Mouse (Mus musculus): ENCODE results near the gene Srgap1.
A peak's percentile ranks its signal among the peaks of the same experiment; 100 is the strongest.

Gene Srgap1

DNA sequence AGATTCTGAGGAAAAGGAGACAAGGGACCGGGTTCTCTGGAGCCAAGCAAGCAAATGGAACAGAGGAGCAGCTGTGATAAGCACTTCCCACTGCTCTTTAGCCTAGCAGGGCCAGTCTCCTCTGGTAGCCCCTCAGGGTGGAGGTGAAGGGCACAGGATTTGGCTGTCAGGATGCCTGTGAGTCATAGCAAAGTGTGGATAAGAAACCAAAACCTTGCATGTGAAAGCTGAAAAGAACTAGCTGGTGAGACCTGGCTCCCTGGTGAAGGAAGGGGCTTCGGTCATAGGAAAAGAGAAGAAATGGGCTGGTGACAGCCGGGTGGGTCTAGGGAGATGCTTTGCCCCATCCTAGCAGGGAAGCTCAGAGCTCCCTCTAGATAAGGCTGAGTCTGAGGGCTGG is 30.5 kb downstream of the Srgap1 start:
- DNase-seq, result no peak

DNA sequence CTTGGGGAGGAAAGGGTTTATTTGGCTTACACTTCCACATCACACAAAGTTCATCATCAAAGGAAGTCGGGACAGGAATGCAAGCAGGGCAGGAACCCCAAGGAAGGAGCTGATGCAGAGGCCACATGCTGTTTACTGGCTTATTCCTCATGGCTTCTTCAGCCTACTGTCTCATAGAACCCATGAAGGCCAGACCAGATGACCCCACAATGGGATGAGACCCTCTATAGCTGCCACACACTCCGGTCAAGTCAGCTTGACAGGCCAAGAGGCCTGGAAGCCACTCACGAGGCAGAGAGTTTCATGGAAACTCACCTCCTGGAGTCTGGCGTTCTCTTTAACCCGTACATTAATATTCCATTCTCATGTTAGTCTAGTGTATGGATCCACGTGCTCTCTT is 34.8 kb downstream of the Srgap1 start:
- DNase-seq, result no peak

DNA sequence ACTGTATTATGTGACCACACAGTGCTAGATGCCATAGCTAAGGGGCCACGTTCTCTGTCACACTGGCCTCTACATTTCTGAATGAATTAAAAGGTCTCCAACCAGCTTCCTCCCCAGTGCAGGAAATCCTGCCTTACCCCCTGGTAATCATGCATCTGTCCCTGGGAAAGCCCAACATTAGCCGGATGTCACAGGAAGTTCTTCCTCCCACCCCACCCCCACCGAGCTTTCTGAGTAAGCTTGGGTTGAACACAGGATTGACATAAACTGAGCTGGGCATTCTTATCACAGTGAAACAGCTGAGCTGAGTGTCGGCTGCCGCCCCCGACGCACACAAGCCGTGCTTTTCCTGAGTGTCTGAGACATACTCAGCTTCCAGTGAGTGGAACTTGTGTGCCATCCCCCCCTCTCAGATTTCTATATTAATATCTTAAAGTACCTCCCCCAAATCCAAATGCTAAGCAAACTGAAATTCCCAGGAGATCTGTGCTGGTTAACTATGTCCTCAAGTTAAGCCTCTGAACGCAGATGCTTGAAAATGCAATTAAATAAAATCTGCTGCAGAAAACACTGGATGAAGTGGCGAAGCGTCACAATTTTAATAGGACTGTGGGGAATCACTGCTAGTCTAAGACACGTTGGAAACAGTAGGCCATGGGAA is 38.3 kb downstream of the Srgap1 start:
- peak; percentile 71 to 80 for DNase-seq

DNA sequence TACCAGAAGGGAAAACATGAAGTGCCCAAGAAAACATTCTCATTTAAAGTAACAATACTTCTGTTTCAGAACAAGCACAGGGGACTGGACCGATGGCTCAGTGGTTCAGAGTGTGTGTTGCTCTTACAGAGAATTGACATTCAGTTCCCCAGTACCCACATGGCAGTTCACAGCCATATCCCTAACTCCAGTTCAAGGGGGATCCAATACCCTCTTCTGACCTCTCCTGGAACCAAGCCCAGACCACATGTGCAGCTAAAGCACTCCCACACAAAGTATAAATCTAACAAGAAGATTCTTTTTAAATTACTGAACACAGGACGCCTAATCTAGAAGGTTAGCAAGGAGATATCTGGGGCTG is 38.8 kb downstream of the Srgap1 start:
- DNase-seq, result no peak

DNA sequence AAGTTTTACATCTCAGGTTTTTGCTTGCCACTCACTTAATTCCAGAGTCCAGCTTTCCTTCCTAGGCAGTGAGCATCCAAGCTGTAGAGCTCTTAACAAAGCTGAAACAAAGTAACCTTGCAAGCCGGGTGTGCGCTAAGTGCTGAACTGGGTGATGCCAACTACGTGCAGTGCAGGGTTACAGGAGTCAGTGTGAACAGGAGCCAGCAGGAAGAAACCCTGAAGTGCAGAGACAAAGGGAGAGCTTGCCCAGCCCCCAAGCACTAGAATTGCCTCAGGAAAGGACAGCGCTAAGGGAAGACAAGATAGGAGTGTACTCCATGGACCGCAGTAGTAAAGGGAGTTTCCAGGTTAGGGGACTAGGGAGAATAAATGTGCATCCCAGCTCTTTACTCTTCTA is 40.5 kb downstream of the Srgap1 start:
- DNase-seq, result no peak

DNA sequence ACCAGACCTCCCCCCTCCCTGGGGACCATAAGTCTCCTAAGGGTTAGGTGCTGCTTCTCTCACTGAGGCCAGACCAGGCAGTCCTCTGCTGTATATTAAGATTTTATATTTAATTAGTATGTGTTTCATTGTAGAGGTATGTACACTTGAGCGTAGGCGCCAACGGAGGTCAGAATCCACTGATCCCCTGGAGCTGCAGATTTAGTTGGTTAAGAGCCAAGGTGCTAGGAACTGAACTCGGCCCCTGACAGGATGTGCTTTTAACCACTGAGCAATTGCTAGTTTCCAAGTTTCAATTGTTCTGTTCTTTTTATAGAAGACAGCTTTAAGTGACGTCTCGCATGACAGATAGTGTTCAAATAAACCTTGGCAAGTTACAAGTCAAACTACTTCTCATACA is 41.0 kb downstream of the Srgap1 start:
- DNase-seq, result no peak

DNA sequence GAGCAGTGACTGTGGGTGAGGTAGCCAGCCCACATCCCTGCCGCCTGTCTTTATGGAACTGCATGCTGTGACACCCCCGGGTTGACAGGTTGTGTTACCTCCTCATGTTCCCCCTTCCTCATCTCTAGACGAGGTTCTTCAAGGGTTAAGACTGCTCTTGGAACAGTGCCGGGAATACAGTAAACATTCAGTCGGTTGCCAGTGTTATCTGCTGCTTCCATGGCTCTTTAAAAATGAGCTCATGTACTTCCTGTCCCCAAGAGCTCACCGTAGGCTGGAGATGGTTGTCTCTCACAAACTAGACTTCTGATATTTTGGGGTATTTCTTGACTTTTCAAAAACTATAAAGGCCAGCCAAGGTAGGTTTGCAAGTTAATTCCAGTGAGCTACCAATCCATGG is 41.6 kb downstream of the Srgap1 start:
- peak in 1 of 2 experiments; percentile 56 for DNase-seq

DNA sequence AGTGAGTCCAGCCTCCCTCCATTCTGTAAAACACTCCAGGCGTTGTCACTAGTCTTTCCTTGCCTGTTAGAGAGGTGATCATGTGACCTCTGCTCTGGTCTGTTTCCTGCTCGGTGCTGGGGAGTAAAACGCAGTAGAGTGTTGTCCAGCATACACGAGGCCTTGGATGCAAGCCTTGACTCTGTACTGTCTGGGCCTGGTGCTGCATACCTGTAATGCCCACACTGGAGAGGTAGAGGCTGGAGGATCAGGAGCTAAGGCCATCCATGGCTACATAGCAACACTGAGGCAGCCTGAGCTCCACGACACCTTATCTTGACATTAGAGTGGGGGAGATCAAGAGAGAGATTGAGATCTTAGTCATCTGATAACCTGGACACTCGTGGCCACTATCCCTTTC is 44.2 kb downstream of the Srgap1 start:
- DNase-seq, result no peak

DNA sequence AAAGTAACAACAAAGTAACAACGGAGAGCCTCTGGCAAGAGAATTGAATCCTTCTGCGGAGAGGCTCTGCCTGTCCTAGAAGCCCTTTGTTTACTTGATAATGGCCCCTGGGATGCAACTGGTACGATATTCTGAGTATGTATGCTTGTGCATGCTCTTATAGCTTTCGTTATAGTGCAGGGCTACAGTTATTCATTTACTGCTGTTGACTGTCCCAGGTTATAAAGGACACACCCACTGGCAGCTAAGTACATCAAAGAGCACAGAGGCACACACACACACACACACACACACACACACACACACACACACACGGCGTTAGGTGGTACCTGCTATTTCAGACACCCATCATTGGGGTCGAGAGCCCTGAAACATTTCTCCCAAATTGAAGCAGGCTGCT is 48.3 kb downstream of the Srgap1 start:
- no peak for DNase-seq

DNA sequence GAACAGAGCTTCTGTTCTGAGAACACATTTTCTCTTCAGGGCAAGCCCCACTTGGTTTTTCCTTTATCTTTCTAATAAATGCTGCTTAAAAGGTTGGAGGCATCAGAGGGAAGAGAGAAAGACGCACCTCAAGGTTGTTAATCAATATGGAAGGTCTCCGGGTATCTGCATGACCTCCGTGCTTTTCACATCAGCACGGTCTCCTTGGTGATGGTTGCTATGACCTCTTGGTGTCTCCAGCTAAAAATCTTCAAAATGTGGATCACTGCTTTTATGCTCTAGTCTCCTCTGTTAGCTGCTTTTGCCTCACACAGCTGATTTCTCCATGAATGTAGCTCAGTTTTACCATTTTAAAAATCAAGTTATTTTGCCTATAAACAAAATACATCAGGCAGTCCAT is 50.6 kb downstream of the Srgap1 start:
- no peak for DNase-seq

DNA sequence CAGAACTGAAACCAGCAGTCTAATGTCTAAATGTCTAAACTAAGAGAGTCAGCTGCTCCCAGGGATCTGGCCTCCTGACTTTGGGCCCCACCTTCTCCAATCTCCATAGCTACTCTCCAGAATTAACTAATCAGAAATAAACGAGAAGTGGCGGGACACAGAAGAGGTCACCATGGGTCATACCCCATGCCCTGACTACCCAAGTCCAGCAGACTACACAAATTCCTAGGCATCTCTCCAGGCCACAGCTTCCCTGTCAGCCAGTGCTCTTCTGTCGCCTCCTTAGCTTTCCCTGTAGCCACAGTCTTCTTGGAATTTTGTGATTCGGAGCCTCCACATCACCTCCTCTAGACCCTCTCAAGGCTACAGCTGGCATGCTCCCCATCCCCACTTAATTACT is 51.7 kb downstream of the Srgap1 start:
- no peak for DNase-seq

DNA sequence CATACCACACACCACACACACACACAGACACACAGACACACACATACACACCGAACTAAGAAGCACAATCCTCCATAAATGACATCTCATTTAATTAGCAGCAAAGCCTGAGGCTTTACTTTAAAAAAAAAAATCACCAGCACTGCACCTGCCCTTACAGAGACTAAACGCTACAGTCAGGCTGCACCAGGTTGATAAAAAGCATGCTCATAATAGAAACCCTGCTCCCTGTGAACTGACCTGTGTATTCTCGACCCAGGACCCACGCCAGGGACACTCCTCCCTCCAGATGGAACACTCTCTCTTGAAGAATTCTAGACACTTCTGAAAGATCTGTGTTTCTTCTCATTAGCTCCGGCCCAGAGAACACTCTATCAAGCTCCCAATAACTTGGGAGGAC is 52.5 kb downstream of the Srgap1 start:
- no peak for DNase-seq

DNA sequence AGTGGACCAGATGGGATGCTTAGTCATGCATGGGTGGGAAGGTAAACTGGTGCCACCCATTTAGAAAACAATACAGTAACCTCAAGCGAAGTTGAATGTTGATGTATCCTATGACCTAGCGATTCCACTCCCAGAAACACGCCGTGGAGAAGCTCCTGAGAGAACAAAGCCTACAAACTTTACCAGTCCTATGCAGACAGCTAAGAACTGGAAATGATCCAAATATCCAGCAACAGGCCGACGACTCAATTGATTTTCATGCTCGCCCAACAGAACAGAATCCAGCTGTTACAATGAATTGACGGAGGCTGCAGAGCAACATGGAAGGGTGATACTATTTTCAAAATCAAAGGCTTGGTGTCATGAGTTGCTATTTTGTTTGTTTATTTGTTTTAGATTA is 54.5 kb downstream of the Srgap1 start:
- DNase-seq, result no peak

DNA sequence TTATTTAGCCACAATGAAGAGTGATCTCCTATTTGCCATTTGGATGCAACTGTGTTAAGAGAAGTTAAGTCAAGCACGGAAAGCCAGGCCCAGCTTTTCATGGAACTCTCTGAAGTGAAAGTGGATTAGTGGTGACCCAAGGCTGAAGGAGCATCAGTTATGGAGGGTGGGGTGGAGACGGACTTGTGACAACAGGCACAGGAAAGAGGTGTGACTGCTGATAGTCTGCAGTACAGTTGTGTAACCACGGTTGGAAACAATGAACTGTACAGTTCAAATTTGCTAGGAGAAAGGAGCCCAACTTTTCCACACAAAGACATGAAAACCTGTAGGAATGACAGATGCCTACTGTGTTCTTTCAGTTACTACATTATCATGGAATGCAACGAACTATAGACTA is 60.1 kb downstream of the Srgap1 start:
- no peak for DNase-seq

DNA sequence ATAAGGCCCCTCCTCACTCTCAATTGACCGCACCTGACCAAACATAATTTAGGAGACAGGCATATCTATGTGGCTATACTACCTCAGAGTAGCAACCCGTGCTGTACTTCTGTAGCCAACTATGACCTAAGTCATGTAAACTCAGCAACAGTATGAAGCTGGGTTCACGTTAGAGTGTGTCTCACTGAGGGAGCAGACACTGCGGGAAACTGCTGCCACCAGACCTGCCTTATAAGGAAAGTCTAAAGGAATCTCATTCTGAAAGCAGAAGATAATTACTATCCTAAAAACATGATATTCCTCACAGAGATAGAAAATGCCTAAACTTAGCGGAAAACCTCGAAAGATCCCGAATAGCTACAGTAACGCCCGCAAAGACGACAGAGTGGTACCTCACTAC is 62.2 kb downstream of the Srgap1 start:
- no peak for DNase-seq

DNA sequence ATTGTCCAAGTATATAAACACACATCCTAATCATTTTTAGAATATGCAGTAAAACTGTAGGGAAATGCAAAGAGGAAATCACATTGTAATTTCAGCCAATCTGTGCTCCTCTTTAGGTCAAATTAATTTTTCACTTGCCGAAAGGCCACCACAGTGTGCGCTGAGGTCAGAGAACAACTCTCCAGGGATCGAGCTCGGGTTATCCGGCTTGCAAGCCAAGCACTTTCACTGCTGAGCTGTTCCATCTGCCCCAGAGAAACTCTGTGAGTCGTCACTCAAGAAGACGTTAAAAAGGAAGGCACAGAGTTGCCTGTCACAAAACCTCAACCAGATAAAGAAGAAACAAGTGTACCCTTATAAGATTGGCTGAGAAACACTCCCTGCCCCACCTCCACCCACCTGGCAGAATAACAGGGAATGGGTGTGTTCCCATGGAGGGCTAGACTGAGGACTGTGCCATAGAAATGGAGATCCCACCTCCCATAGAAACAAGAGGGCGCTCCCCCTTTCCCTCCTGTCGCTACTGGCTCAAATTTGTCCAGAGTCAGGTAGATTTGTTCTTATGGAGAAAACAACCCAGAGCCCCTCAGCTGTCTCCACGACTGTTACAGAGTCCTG is 63.0 kb downstream of the Srgap1 start:
- no peak for DNase-seq

DNA sequence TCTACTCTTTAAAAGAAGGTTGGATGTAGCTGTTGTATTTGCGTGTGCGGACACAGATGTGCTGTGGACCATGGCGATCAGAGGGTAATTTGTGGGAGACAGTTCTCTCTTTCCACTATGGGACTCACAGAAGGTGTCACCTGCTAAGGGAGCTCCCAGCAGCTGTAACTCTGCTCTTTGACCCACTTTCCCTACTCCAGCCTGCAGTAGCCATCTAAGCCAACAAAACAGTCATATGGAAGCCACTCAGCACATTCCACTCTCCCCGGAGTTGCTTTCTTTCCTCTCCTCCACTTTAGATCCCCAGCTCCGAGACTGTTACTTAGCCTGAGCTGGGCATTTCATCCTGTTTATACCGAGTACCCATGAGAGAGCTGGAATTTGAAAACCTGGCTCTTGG is 71.8 kb downstream of the Srgap1 start:
- DNase-seq, result no peak

DNA sequence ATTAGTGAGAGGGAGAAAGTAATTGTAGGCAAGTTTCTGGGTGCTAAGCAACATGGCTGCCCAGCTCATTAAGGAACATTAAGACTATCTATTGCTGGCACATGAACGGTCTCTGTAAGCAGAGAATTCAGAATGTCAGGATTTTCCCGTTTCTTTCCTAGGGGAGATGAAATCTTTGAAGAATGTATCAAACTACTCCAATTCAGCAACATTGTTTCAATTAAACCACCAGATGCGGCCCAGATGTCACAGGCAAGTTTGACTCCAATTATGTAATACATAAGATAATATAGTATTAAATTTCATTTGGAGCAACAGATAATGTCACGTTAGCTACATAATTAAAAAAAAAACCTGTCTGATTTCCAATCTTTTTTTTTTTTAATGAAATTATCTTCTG is 72.5 kb downstream of the Srgap1 start:
- DNase-seq, result no peak

DNA sequence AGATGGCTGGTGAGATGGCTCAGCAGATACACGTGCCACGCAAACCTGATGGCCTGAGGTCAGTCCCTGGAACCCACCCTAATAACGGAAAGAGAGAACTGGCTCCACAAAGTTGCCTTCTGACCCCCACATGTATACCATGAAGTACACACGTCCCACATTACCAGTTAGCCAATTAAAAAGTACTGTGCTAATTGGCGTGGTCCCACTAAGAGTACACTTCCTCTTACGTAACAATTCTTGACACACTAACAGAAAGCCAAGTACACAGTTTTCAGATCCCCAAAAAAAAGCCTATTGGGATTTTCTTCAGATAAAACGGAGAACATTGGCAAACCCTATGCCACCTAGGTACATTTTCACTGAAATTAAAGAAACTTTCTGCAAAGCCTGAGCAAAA is 73.8 kb downstream of the Srgap1 start:
- DNase-seq, result no peak

DNA sequence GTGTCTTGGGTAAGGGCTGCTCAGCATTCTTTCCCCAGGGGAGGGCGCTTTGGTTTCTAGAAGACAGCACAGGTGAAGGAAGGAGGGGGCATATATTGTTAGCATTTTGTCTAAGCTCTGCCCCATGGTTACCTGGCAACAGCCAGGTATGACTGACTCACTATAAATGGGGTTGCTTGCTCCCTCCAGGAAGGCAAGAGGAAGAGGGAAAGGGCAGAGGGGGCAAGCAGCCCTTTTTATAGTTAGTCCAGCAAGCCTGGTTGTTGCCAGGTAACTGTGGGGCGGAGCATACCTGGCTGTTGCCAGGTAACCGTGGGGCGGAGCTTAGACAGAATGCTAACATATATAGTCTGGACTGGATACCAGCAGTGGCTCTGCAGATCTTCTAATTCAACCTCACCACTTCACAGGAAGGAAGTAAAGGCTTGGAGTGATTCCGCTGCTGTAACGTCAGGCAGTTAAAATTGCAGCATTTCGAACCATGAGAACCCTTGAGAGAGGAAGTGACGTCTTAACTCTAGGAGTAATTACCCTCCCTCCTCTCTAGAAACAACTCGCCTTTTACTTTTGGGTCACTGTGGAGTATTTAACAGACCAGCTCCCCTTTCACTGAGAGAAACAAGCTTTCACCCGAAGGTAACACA is 74.7 kb downstream of the Srgap1 start:
- DNase-seq, result peak; percentile 30 to 35

DNA sequence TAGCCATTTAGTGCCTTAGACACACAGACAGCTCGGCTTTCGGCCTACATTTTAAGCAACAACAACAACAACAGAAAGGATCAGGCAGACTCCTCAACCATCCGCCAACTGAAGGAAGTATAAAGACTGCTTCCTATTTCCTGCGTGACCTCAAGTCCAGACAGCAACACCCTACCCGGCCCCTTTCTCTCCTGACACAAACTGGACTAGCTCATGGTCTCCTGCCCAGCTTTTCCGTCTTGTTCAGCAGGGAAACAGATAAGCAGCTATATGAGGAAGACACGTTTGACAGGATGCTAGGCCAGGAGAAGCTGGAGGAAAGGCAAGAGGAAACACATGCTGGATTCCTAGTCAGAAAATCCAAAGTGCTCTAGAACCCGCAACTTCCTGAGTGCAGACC is 75.5 kb downstream of the Srgap1 start:
- DNase-seq, result peak; percentile 15 to 39

DNA sequence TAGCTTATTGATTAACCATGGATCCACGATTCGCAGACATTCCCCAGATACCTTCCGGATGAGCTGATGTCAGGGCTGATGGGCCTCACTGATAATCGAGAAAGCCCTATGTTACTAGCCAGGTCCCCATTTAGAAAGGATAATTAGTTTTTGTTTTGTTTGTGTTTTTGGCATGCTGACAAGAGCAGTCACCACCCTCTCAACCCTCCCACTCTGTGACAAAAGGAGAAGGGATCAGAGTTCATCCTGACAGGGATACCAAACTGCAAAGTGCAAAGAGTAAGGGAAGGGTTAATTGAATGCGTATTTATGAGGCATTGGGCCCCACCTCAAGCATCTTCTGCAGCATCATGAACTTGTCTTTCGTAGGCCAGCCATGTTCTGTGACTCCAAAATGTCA is 76.2 kb downstream of the Srgap1 start:
- no peak for DNase-seq

DNA sequence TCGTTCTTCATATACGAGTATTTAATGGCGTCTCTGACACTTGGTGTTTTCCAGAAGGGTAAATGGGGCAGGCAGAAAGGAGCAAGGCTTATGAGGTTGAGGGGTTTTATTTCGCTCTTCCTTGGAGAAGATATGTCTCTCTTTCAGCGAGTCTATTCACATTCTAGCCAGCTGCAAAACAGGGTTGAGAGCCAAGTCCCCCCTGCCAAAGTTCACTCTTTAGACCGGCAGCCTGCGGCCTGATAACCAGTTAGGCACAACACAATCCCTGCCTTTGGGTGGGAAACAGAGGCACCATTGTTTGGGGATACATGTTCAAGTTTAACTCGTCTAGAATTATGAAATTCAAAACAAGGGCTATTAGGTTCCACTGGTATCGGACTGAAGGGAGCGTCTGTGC is 83.0 kb downstream of the Srgap1 start:
- DNase-seq, result no peak

DNA sequence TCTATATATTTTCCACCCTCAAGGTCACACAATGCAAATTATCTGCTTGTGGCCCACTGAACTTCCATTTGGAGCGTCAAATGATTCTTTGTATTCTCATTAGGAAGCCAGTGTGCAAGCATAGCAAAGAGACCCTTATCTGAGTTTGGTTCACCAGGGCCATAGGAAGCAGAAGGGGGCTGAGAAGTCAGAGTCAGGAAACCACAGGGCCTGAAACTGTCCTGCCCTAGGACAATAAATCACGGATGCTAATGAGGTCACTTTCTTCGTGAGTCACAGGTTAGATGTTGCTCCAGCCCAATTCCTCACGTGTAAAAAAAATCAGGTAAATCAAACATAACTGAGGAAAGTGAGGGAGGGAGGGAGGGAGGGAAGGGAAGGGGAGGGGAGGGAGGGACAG is 85.1 kb downstream of the Srgap1 start:
- DNase-seq, result no peak

All from lung, postnatal 4 days (tissue).